Mouse (Mus musculus): ENCODE measurements around the gene Zcchc24.

The Zcchc24 gene

GRCm38 (mm10) chr14:25747996-25748756 is 20.7 kb downstream of the Zcchc24 start:
- DNase-seq (ENCODE audit: low read depth): no peak

- DNase-seq (ENCODE audit: low read depth): peak; percentile 39
Measured at GRCm38 (mm10) chr14:25746971-25747945, 21.6 kb downstream of the Zcchc24 start.

- no peak for DNase-seq (ENCODE audit: low read depth)
Measured at GRCm38 (mm10) chr14:25746371-25746770, 22.5 kb downstream of the Zcchc24 start.

GRCm38 (mm10) chr14:25745365-25746184 is 23.3 kb downstream of the Zcchc24 start:
- no peak for DNase-seq (ENCODE audit: low read depth)

- no peak for DNase-seq (ENCODE audit: low read depth)
Measured at GRCm38 (mm10) chr14:25742943-25743342, 25.9 kb downstream of the Zcchc24 start.

GRCm38 (mm10) chr14:25741840-25742367 is 26.9 kb downstream of the Zcchc24 start:
- DNase-seq (ENCODE audit: low read depth): no peak

GRCm38 (mm10) chr14:25741211-25741610 is 27.6 kb downstream of the Zcchc24 start:
- DNase-seq (ENCODE audit: low read depth): no peak

GRCm38 (mm10) chr14:25739957-25740565 is 28.8 kb downstream of the Zcchc24 start:
- no peak for DNase-seq (ENCODE audit: low read depth)

- no peak for DNase-seq (ENCODE audit: low read depth)
Measured at GRCm38 (mm10) chr14:25738591-25739001, 30.2 kb downstream of the Zcchc24 start.

GRCm38 (mm10) chr14:25736589-25736988 is 32.2 kb downstream of the Zcchc24 start:
- DNase-seq (ENCODE audit: low read depth): no peak

- DNase-seq (ENCODE audit: low read depth): no peak
Measured at GRCm38 (mm10) chr14:25736140-25736539, 32.7 kb downstream of the Zcchc24 start.

- DNase-seq (ENCODE audit: low read depth): no peak
Measured at GRCm38 (mm10) chr14:25734736-25735716, 33.8 kb downstream of the Zcchc24 start.

GRCm38 (mm10) chr14:25727149-25727510 is 41.7 kb downstream of the Zcchc24 start:
- DNase-seq (ENCODE audit: low read depth): no peak

- DNase-seq (ENCODE audit: low read depth): peak; percentile 77
Measured at GRCm38 (mm10) chr14:25726226-25727148, 42.4 kb downstream of the Zcchc24 start.

- DNase-seq (ENCODE audit: low read depth): no peak
Measured at GRCm38 (mm10) chr14:25725690-25726089, 43.1 kb downstream of the Zcchc24 start.

GRCm38 (mm10) chr14:25725032-25725497 is 43.8 kb downstream of the Zcchc24 start:
- DNase-seq (ENCODE audit: low read depth): peak; percentile 46

GRCm38 (mm10) chr14:25720962-25721707 is 47.7 kb downstream of the Zcchc24 start:
- peak; percentile 60 for DNase-seq (ENCODE audit: low read depth)

GRCm38 (mm10) chr14:25719371-25719770 is 49.5 kb downstream of the Zcchc24 start:
- DNase-seq (ENCODE audit: low read depth): peak; percentile 85

Data from naive thymus-derived CD4-positive, alpha-beta T cell, adult 2 months (primary cell).